Mouse (Mus musculus) neural tube, embryonic 14.5 days (tissue): ENCODE results near the gene Snhg11. TPM values are rescaled to one million over a fixed set of nuclear protein-coding genes. Genes with fewer than 3 reads are reported as not detected.

Experiments
- ATAC-seq: fragments of 200-750 bp; cut with Nextera tagmentation; 2 replicates; pipeline ENCODE4 v1.8.0; 2017; ENCODE audit warnings: low read depth, mild to moderate bottlenecking, moderate TSS enrichment, moderate library complexity
- H3K27ac ChIP-seq: fragments of 300-500 bp; sonication (generic); 2 replicates; pipeline ENCODE4 v1.5.1; 2014; ENCODE audit warnings: low read depth, mild to moderate bottlenecking, control low read depth, low read length, moderate library complexity, mixed read lengths
- H3K27me3 ChIP-seq: fragments of 300-500 bp; sonication (generic); 2 replicates; pipeline ENCODE4 v1.6.1; 2014; ENCODE audit warnings: low read length; ENCODE audit not compliant: control insufficient read depth, insufficient read depth
- H3K36me3 ChIP-seq: fragments of 300-500 bp; sonication (generic); 2 replicates; pipeline ENCODE4 v1.6.1; 2014; ENCODE audit warnings: low read length, mixed read lengths; ENCODE audit not compliant: control insufficient read depth, insufficient read depth
- H3K4me1 ChIP-seq: fragments of 300-500 bp; sonication (generic); 2 replicates; pipeline ENCODE4 v1.6.1; 2014; ENCODE audit warnings: low read length; ENCODE audit not compliant: control insufficient read depth, insufficient read depth
- H3K4me2 ChIP-seq: fragments of 300-500 bp; sonication (generic); 2 replicates; pipeline ENCODE4 v1.6.1; 2014; ENCODE audit warnings: mild to moderate bottlenecking, low read depth, low read length, control low read depth
- H3K4me3 ChIP-seq: fragments of 300-500 bp; sonication (generic); 2 replicates; pipeline ENCODE4 v1.5.1; 2014; ENCODE audit warnings: low read depth, low read length, control low read depth, mixed read lengths
- H3K9ac ChIP-seq: fragments of 300-500 bp; sonication (generic); replicated peaks from 2 replicates; pipeline ENCODE4 v1.6.1; 2014; ENCODE audit warnings: low read depth, mild to moderate bottlenecking, control low read depth, low read length, mixed read lengths
- H3K9me3 ChIP-seq: fragments of 300-500 bp; sonication (generic); 2 replicates; pipeline ENCODE4 v1.6.1; 2016; ENCODE audit warnings: low read length; ENCODE audit not compliant: control insufficient read depth
- WGBS: fragments of 180-500 bp; shearing (Covaris S2); extraction: QIAGEN DNeasy Blood & Tissue Kit; methylation state at CpG from one replicate; pipeline ENCODE4 v1.1.7; 2014; 5-methylcytosine and 5-hydroxymethylcytosine counted together
- polyA plus RNA-seq: library from polyadenylated mRNA; unstranded; fragments of >200 nt; fragmentation: Nextera tagmentation; extraction: Ambion mirVana; gene quantifications from 2 replicates; pipeline ENCODE4 v1.2.1, GENCODE M21; 2014

The Snhg11 gene
- polyA plus RNA-seq, 1 experiment from 2014 or later, result 1,092 TPM

- Histone ChIP-seq H3K4me3 (peak overlapping the region; percentile 88), H3K9me3 (no peaks in the 10 kb centered on the region), H3K27ac (peak overlapping the region; percentile 88), H3K9ac (peak overlapping the region; percentile 90), H3K4me2 (peak overlapping the region; percentile 92), H3K4me1 (peaks cover 17% of the 10 kb centered on the region), H3K27me3 (no peaks in the 10 kb centered on the region), H3K36me3 (no peaks in the 10 kb centered on the region)
- peak; percentile 63 for ATAC-seq
- 2% methylated on average over 65 of the region's 67 CpGs for WGBS
These were observed 34.9 kb downstream of the Snhg11 start for GRCm38 (mm10) chr2:158410022-158411014.

DNA sequence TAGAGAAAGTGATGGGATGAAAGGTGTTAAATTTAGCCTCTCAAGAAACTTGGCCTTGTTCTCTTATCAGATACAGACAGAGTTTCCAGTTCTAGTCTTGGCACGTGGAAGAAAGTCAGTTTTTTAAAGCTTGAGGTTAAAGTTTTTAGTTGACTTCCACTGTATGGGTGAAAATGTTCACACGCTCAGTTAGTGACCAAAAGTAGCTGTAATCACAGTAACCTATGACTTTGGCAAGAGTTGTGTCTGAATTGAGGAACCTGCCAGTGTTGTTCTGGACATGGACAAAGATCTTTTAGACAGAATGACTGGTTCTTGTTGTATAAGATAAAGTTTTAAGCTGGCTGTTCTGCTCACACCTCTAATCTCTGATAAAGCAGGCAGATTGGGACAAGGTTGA lies 37.8 kb downstream of the Snhg11 start:
- 90% methylated on average over 2 of the region's 2 CpGs for WGBS
- Histone ChIP-seq H3K9ac (no peak overlapping the region), H3K9me3 (no peaks in the 10 kb centered on the region), H3K4me1 (peaks cover 17% of the 10 kb centered on the region), H3K4me2 (no peak overlapping the region), H3K27me3 (no peaks in the 10 kb centered on the region), H3K4me3 (no peak overlapping the region), H3K36me3 (no peaks in the 10 kb centered on the region), H3K27ac (no peak overlapping the region)
- ATAC-seq, result no peak

DNA sequence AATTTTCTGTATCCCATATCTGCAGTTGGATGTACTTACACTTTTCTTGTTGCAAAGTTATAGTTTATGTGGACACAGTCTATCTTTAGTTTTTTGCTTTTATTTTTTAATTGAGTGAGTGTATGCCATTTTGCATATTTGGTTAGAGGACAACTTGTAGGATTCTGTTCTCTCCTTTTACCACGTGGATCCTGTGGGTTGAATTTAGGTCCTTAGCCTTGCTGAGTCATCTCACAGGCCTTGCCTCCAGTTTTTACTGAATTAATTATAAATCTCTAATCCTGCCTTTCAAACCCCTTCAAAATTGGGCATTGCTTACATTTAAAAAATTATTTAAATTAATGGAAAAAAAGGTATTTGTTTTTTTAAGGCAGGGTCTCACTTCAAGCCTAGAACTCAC lies 40.4 kb downstream of the Snhg11 start:
- WGBS, result 81% methylated on average over 1 of the region's 1 CpGs
- H3K36me3 ChIP-seq, result no peaks in the 10 kb centered on the region
- peaks cover 10% of the 10 kb centered on the region for H3K4me1 ChIP-seq
- ATAC-seq, result no peak
- no peak overlapping the region for H3K9ac ChIP-seq
- H3K4me3 ChIP-seq, result no peak overlapping the region
- no peak overlapping the region for H3K4me2 ChIP-seq
- no peak overlapping the region for H3K27ac ChIP-seq
- no peaks in the 10 kb centered on the region for H3K9me3 ChIP-seq
- no peaks in the 10 kb centered on the region for H3K27me3 ChIP-seq

GRCm38 (mm10) chr2:158418663-158419062 lies 43.2 kb downstream of the Snhg11 start:
- Histone ChIP-seq H3K27me3 (no peaks in the 10 kb centered on the region), H3K4me2 (no peak overlapping the region), H3K9me3 (no peaks in the 10 kb centered on the region), H3K4me3 (no peak overlapping the region), H3K4me1 (no peaks in the 10 kb centered on the region), H3K36me3 (peaks cover 9% of the 10 kb centered on the region; the same call in 1 of the 2 replicates), H3K9ac (no peak overlapping the region), H3K27ac (no peak overlapping the region)
- ATAC-seq, result no peak
- WGBS, result 79% methylated on average over 1 of the region's 1 CpGs

Other genes starting within 250 kb of the Snhg11 start
- gene Tgm2, start 229.2 kb upstream of the Snhg11 start, polyA plus RNA-seq, result 1.7 and 7.0 TPM in 2 replicates
- gene D630003M21Rik, start 146.4 kb upstream of the Snhg11 start, polyA plus RNA-seq, result 0.94 and 1.8 TPM in 2 replicates
- 0.11 TPM in 1 of 2 replicates, not detected in the other for gene Bpi, start 117.5 kb upstream of the Snhg11 start, polyA plus RNA-seq
- gene Lbp, start 69.1 kb upstream of the Snhg11 start, polyA plus RNA-seq, result 0.62 and 3.7 TPM in 2 replicates
- gene Ralgapb, start 34.2 kb downstream of the Snhg11 start, polyA plus RNA-seq, result 30.5 and 39.4 TPM in 2 replicates
- gene Adig, start 127.0 kb downstream of the Snhg11 start, polyA plus RNA-seq, result not detected in 2 replicates
- 0.91 and 1.4 TPM in 2 replicates for gene Arhgap40, start 137.2 kb downstream of the Snhg11 start, polyA plus RNA-seq
- 9.2 and 10.7 TPM in 2 replicates for gene Slc32a1, start 235.1 kb downstream of the Snhg11 start, polyA plus RNA-seq
- gene Actr5, start 249.2 kb downstream of the Snhg11 start, polyA plus RNA-seq, result 12.9 TPM in 2 replicates